Mouse (Mus musculus) A20 (cell line): ENCODE measurements around the gene Dagla.
A peak's percentile ranks its signal among the peaks of the same experiment; 100 is the strongest.

Source experiments
- DNase-seq: peaks from one replicate; pipeline ENCODE4 v3.0.0-alpha.2; 2011; ENCODE audit warnings: low read depth, low spot score

Gene Dagla

DNA sequence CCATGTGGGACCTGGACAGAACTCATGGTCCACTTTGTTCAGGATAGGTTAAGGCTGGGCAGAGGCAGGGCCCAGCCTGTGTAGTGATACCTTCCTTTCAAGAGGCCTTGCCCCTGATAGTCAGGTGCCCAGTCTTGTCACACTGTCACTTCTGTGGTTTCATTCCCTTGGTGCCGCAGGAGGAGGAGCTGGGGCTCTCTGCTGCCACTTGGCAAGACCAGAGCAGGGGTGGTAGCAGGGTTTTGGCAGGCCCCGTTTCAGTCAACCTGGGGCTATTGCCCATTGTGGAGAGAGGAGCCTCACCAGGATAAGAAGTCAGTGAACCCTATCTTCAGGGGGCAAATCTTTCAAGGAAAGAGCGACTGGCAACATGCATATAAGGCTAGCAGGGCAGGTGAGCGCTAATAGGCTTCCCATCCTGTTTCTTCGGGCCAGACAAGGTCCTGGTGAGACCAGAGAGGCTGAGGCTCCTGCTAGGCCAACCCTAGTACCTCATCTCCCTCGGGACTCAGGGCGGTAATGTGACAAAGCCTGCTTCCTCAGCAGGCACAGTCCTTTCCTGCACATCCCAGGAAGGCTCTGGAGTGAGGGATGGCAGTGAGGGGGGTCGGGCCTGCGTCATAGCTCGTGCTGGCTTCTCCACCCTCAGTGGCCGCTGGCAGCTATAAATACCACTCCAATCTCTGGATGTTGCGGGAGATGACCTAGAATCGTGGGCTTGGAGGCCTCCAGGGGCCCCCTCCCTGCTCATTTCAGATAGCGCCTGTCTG lies 23.7 kb downstream of the Dagla start:
- DNase-seq: no peak

DNA sequence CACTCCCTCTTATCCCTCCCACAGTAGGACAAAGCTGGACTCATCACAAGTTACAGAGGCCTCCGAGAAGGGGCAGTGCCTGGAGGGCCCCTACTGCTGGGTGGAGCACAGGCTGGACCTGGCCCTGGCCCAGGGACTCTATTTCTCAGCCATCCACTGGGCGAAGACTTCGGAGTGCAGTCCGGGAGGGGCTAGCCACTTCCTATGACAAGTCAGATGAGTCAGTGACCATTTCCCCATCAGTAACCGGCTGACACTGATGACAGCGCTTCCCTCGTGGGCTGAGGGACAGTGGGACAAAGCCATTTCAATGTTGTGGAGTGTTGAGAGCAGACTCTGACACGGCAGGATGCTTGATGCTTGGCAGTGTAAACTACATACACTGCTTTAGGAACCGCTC lies 25.0 kb downstream of the Dagla start:
- no peak for DNase-seq

GRCm38 (mm10) chr19:10278669-10279324 lies 25.9 kb downstream of the Dagla start:
- DNase-seq: peak; percentile 75

GRCm38 (mm10) chr19:10277759-10278158 lies 26.9 kb downstream of the Dagla start:
- DNase-seq: peak; percentile 88

DNA sequence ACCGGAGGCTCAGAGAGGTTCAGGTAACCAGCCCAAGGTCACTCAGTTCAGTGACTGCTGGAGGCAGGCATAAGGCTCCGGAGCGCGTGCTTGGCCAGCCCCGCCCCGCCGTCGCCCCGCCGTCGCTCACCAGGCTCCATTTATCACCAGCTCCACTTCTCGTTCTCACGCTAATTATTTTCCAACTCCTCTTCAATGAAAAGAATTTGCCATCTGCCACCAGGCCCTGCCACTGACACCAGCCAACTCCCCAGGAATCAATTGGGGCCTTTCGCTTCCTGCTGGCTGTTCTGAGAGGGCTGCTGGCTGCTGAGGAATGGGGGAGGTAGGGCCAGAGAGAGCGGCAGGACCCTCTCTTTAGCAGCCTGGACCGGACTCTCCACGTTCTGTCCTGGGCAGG lies 27.3 kb downstream of the Dagla start:
- peak; percentile 84 for DNase-seq

DNA sequence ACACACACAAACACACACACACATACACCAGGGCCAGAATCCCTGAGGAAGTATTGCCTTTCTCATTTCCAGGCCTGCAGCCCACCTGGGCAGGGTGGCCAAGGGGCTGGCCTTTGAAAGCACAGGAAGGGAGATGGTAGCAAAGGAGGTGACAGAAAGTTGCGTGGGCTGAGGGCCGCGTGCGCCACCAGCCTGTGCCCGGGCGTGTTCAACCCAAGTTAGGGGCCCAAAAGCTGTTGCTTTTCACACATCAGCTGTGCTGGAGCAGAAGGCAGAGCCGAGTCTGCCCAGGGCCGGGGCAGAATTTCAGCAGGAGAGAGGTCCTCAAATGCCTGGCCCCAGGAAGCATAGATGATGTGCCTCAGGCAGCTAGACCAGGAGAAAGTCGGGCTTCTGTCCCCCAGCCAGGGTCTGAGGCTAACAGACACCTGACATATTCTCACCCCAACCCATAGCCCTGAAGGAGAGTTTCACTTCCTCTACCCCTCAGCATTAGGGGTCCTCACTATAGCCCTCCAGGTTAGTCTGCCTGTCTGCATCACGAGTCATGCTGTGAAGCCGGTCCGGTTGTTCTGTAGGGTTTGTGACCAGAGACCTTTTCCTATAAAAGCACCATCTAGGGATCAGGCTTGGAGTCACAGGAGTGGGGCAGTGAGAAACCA lies 28.1 kb downstream of the Dagla start:
- peak; percentile 91 for DNase-seq

DNA sequence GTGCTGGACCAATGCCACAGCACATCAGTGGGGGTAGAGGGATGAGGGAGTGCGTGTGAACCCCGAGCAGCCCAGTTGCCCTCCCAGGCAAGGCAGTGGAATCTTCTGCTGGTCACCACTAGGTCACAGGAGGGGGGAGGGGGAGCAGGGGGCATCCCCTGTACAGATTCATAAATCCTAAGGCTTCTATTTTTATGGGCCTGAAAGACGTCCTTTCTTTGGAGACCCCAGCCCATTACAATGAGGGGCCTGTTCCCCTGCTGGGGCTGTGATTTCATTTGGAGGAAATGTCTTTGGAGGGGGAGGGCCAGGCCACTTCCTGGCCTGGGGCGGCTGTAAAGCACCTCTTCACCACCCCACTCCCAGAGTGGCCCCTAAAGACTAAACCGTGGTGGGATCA lies 30.6 kb downstream of the Dagla start:
- no peak for DNase-seq

GRCm38 (mm10) chr19:10272746-10273145 lies 31.9 kb downstream of the Dagla start:
- DNase-seq: no peak

GRCm38 (mm10) chr19:10271592-10271991 lies 33.1 kb downstream of the Dagla start:
- DNase-seq: no peak

DNA sequence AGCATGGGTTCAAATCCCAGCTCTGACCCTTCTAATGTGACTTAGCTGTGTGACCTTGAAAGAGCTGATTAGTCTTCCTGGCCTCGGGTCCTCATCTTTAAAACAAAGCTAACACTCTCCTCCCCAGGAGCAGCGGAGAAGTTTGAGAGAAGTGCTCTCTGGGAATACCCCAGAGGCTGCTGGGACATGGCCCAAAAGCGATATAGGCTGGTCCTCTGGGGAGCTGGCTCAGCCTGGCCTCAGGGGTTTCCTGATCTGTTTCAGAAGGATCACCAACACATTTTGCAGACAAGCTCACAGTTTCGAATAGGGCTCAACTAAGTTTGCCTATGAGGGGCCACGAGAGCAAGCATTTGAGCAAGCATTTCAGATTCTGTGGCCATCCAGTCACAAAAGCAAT lies 34.3 kb downstream of the Dagla start:
- no peak for DNase-seq

DNA sequence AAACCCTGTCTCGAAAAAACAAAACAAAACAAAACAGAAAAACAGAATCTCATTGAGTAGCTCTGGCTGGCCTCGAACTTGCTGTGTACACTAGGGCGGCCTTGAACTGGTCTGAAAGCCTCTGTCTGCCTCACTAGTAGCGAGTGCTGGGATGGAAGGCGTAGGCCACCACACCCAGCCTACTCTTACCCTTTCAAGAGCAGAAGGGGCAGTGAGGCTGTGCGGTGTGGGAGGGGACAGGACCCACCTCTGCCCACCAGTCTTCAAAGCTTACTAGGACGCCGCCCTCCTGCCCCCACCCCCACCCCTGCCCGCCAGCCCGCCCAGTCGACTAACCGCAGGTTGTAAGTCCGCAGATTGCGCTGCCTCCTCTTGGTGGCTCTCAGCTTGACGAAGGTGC lies 35.8 kb downstream of the Dagla start:
- no peak for DNase-seq

- DNase-seq: no peak
Observed at GRCm38 (mm10) chr19:10267953-10268352, 36.7 kb downstream of the Dagla start.

DNA sequence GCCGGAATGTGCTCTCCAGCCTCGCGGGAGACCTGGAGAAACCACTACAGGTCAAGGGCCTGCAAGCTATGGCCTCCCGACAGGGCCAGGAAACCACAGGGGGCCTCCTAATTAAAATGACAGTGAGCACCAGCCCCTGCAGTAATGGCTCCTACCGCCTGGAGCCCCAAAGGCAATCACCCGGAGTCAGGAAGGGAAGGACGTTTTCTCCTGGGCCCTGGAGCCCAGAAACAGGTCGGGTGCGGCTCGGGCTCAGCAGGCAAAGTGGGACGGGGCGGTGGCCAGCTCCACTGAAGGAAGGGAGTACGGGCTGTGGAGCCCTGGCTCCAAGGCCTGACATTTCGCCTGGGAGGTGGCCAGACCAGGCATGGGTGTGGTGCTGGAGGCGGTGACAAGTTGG lies 37.6 kb downstream of the Dagla start:
- DNase-seq: no peak

DNA sequence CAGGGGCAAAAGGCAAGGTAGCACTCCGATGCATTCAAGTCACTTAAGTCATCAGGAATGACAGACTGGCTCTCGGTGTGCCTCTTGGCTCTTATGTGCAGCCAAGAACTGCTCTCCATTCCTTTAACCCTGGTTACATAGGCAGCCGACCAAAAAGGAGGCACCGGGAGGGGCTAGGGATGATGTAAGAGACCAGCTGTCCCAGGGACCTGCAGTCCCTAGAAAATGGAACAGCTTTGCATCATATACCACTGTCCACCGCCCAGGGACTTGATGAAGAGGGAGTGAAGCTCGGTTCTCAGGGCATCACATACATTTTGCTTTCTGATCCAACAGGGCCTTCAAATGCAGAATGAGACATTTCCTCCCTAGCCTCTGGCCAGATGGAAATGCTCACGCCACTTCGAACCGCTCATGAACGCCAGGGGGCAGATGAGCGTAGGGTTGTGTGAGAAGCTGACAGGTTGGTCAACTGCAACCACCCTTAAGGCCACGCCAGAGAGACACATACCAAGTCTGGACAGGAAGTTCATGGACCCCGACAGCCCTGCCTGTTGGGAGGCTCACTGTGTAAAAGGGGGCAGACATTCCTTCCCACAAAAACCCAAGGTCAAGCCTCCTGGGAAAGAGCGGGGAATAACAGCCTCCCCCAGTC lies 38.4 kb downstream of the Dagla start:
- peak; percentile 75 for DNase-seq

GRCm38 (mm10) chr19:10261369-10261768 lies 43.3 kb downstream of the Dagla start:
- DNase-seq: peak; percentile 71

DNA sequence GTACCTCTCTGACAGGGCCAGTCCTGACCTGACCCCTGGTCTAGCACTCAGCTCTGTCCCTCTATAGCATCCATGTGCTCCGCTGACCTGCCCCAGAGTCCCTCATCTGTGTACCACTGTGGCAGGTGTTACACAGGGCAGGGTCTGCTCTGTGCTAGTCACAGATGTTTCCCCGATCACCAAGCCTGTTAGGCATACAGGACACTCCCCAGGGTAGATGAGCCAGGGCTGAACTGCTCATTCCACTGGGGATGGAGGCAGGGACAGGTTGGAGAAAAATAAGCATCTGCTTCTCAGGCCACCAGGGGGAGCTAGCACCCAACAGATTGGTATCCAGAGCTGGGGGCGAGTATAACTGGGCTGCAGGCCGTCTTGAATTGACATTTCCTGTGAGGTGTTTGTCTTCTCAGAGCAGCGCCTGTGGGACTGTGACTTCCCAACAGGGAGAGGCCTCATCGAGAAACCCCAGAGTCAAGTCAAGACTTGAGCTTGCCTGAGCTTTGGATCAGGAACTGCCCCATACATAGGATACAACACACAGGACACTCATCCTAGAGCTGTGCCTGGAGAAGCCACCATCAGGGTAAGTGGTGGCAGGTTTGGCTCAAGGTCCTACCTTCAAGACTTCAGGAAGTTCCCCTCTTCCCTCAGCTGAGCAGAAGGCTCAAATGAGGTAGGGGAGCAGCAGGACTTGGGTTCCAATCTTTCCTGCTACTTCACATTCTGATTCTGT lies 46.2 kb downstream of the Dagla start:
- DNase-seq: peak; percentile 69

- DNase-seq: peak; percentile 17
Observed at GRCm38 (mm10) chr19:10248128-10248527, 56.5 kb downstream of the Dagla start.

DNA sequence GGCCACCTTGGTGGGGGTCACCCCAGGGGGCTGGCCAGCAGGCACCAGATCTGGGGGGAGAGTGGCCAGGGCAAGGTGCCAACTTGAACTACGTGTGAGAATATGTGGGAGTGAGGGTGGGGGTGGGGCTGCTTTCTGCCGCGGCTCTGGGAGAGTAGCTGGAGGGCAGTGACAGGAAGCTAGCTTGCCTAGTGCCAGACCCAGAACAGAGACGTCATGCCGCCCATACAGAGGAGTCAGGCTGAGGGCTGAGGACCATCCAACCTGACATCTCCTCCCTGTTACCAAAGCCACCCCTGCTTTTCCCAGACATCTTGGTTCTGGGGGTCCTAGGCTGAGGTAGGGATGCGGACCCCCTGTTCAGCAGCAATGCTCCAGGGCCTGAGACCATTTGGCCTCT lies 57.5 kb downstream of the Dagla start:
- no peak for DNase-seq

DNA sequence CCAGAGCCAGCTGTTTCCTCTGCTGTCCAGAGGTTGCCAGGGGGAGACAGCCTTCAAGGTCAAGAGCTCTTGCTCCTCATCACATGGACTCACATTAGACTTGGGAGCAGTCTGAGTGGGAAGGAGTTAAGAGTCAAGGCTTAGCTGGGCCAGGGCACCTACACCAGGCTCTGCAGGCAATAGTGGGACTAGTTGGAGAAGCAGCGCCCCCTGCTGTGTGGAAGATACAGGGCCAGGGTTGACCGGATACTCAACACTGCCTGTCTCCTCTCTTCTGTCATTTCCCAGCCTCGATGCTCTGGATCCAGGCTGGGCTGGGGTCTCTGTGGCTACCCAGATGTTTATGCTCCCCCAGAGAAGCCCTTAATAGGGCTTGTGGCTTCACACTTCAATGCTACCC lies 60.5 kb downstream of the Dagla start:
- DNase-seq: peak; percentile 57

DNA sequence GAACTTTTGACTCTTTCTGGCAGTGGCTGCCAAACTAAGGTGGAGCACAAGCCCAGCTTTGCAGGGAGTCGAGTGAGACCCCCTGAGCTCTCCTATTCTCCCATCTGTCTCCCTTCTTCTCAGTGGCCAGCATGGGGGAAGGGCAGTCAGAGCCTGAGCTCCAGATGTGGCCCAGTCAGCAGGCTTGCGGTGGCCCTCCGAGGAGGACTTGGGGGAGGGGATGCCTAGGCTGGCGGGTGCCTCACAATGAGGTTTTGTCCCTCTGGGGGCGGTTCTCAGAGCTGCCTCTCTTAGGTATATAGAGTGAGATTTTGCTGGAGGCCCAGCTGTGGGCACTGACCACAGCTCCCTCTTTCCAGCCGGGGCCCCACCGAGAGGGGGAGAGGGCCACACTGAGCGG lies 61.8 kb downstream of the Dagla start:
- DNase-seq: no peak

DNA sequence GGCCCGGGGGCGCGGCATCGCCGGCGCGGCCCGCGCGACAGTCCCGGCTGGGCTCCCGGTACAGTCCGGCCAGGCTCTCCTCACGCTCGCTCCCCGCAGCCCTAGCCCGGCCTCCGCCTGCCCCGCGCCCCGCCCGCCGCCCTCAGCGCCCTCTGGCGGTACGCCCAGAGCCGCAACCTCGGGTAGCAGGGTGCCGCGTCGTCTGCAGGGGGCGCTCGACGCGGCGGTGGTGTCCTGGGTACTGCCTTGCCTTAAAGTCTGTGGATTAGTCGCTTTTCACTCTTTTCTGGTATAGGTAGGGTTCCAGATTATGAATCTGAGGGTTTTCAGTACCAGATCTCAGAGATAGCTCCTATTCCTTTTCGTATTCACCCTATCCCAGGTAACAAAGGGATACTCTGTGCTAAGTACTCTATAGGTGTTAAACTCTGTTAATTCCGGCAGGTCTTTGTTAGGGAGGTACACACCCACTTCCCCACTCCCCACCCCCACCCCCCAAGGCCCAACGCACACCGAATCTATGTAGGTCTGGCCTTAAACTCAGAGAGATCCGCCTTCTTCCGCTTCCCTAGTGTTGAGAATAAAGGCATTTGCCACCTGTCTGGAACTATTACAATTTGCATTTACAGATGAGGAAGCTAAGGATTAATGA lies 63.9 kb downstream of the Dagla start, which contains the start of gene Myrf:
Gene Myrf, minus strand, starts transcription at position 95 of the 652 bp plus-strand sequence.
- peak; percentile 60 for DNase-seq
